Mouse (Mus musculus) stomach, embryonic 16.5 days (tissue): ENCODE data around the gene Kifc3. TPM values are rescaled to one million over a fixed set of nuclear protein-coding genes. Genes with fewer than 3 reads are reported as not detected.

ENCODE experiments used
- ATAC-seq: fragments of 200-750 bp; cut with Nextera tagmentation; 2 replicates; pipeline ENCODE4 v1.8.0; 2017; ENCODE audit warnings: moderate number of reproducible peaks, moderate TSS enrichment; ENCODE audit not compliant: insufficient read depth, low FRiP score
- H3K27ac ChIP-seq: fragments of 300-500 bp; sonication (generic); 2 replicates; pipeline ENCODE4 v1.5.1; 2014; ENCODE audit warnings: low read length
- H3K27me3 ChIP-seq: fragments of 300-500 bp; sonication (generic); 2 replicates; pipeline ENCODE4 v1.6.1; 2014; ENCODE audit warnings: low read length, control low read depth, mixed read lengths; ENCODE audit not compliant: control insufficient read depth, insufficient read depth
- H3K36me3 ChIP-seq: fragments of 300-500 bp; sonication (generic); 2 replicates; pipeline ENCODE4 v1.6.1; 2014; ENCODE audit warnings: low read length; ENCODE audit not compliant: control insufficient read depth, insufficient read depth
- H3K4me1 ChIP-seq: fragments of 300-500 bp; sonication (generic); 2 replicates; pipeline ENCODE4 v1.6.1; 2014; ENCODE audit warnings: low read length, control low read depth, mixed read lengths; ENCODE audit not compliant: control insufficient read depth, insufficient read depth
- H3K4me2 ChIP-seq: fragments of 300-500 bp; sonication (generic); 2 replicates; pipeline ENCODE4 v1.6.1; 2014; ENCODE audit warnings: low read depth, low read length, mixed read lengths
- H3K4me3 ChIP-seq: fragments of 300-500 bp; sonication (generic); replicated peaks from 2 replicates; pipeline ENCODE4 v1.5.1; 2014; ENCODE audit warnings: mild to moderate bottlenecking, low read length
- H3K9ac ChIP-seq: fragments of 300-500 bp; sonication (generic); 2 replicates; pipeline ENCODE4 v1.6.1; 2014; ENCODE audit warnings: low read length
- H3K9me3 ChIP-seq: fragments of 300-500 bp; sonication (generic); replicated peaks from 2 replicates; pipeline ENCODE4 v1.6.1; 2016; ENCODE audit warnings: low read length, control low read depth; ENCODE audit not compliant: control insufficient read depth
- WGBS: fragments of 180-500 bp; shearing (Covaris S2); extraction: QIAGEN DNeasy Blood & Tissue Kit; methylation state at CpG from one replicate; pipeline ENCODE4 v1.1.7; 2014; 5-methylcytosine and 5-hydroxymethylcytosine counted together
- polyA plus RNA-seq: library from polyadenylated mRNA; unstranded; fragments of >200 nt; fragmentation: Nextera tagmentation; extraction: Ambion mirVana; gene quantifications from 2 replicates; pipeline ENCODE4 v1.2.1, GENCODE M21; 2015

The Kifc3 gene
- polyA plus RNA-seq: 13.3 and 13.6 TPM in 2 replicates

- ATAC-seq: peak; percentile 63; the same call in 1 of the 2 replicates
- Histone ChIP-seq H3K9me3 (no peaks in the 10 kb centered on the region), H3K27ac (no peak within 1 kb of the TSS), H3K4me1 (no peaks in the 10 kb centered on the region), H3K27me3 (no peaks in the 10 kb centered on the region), H3K4me3 (no peak within 1 kb of the TSS), H3K9ac (0 out of 2 replicates have a peak within 1 kb of the TSS, but pooled peaks have one; percentile 17), H3K36me3 (no peaks in the 10 kb centered on the region), H3K4me2 (no peak within 1 kb of the TSS)
- 46% methylated on average over 14 of the region's 14 CpGs for WGBS
Measured at GRCm38 (mm10) chr8:95202649-95203275, at the start of gene Kifc3. Gene Kifc3 (minus strand): TSS chr8:95202812.

GRCm38 (mm10) chr8:95252056-95252455 is 49.4 kb upstream of the Kifc3 start:
- H3K27me3 ChIP-seq: no peaks in the 10 kb centered on the region
- WGBS: 64% methylated on average over 9 of the region's 9 CpGs
- H3K4me1 ChIP-seq: no peaks in the 10 kb centered on the region
- no peak for ATAC-seq
- no peaks in the 10 kb centered on the region for H3K9me3 ChIP-seq
- no peak overlapping the region for H3K4me3 ChIP-seq
- no peak overlapping the region for H3K9ac ChIP-seq
- no peak overlapping the region for H3K27ac ChIP-seq
- H3K4me2 ChIP-seq: no peak overlapping the region
- H3K36me3 ChIP-seq: no peaks in the 10 kb centered on the region

- Histone ChIP-seq H3K9ac (no peak overlapping the region), H3K9me3 (no peaks in the 10 kb centered on the region), H3K4me3 (no peak overlapping the region), H3K4me1 (no peaks in the 10 kb centered on the region; the same call in 1 of the 2 replicates), H3K27ac (no peak overlapping the region), H3K36me3 (no peaks in the 10 kb centered on the region), H3K27me3 (no peaks in the 10 kb centered on the region), H3K4me2 (no peak overlapping the region)
- ATAC-seq: no peak
- 52% methylated on average over 4 of the region's 4 CpGs for WGBS
Measured at GRCm38 (mm10) chr8:95249847-95250246, 47.2 kb upstream of the Kifc3 start.

- no peak for ATAC-seq
- Histone ChIP-seq H3K9me3 (no peaks in the 10 kb centered on the region), H3K4me1 (peaks cover 7% of the 10 kb centered on the region), H3K36me3 (no peaks in the 10 kb centered on the region), H3K4me3 (no peak overlapping the region), H3K27me3 (no peaks in the 10 kb centered on the region), H3K27ac (no peak overlapping the region), H3K9ac (no peak overlapping the region), H3K4me2 (no peak overlapping the region)
- WGBS: 75% methylated on average over 5 of the region's 5 CpGs
Measured at GRCm38 (mm10) chr8:95247277-95247676, 44.7 kb upstream of the Kifc3 start.

GRCm38 (mm10) chr8:95245180-95245579 is 42.6 kb upstream of the Kifc3 start:
- WGBS: 47% methylated on average over 5 of the region's 5 CpGs
- H3K9me3 ChIP-seq: no peaks in the 10 kb centered on the region
- ATAC-seq: peak; percentile 44; the same call in 1 of the 2 replicates
- H3K4me1 ChIP-seq: peaks cover 7% of the 10 kb centered on the region
- H3K4me2 ChIP-seq: no peak overlapping the region
- no peak overlapping the region for H3K4me3 ChIP-seq
- no peaks in the 10 kb centered on the region for H3K36me3 ChIP-seq
- no peaks in the 10 kb centered on the region for H3K27me3 ChIP-seq
- 0 out of 2 replicates have a peak overlapping the region, but pooled peaks have one; percentile 49 for H3K27ac ChIP-seq
- H3K9ac ChIP-seq: no peak overlapping the region

GRCm38 (mm10) chr8:95243853-95244252 is 41.2 kb upstream of the Kifc3 start:
- Histone ChIP-seq H3K4me2 (no peak overlapping the region), H3K9ac (peak overlapping the region; percentile 44; the same call in 1 of the 2 replicates), H3K4me1 (peaks cover 7% of the 10 kb centered on the region), H3K27ac (no peak overlapping the region), H3K4me3 (no peak overlapping the region), H3K27me3 (no peaks in the 10 kb centered on the region), H3K36me3 (no peaks in the 10 kb centered on the region), H3K9me3 (no peaks in the 10 kb centered on the region)
- WGBS: 66% methylated on average over 4 of the region's 4 CpGs
- ATAC-seq: no peak

GRCm38 (mm10) chr8:95242826-95243571 is 40.4 kb upstream of the Kifc3 start:
- H3K9me3 ChIP-seq: no peaks in the 10 kb centered on the region
- WGBS: 26% methylated on average over 12 of the region's 12 CpGs
- no peak overlapping the region for H3K27ac ChIP-seq
- H3K36me3 ChIP-seq: no peaks in the 10 kb centered on the region
- peaks cover 7% of the 10 kb centered on the region for H3K4me1 ChIP-seq
- no peaks in the 10 kb centered on the region for H3K27me3 ChIP-seq
- H3K9ac ChIP-seq: no peak overlapping the region
- no peak overlapping the region for H3K4me3 ChIP-seq
- ATAC-seq: no peak
- no peak overlapping the region for H3K4me2 ChIP-seq

- 84% methylated on average over 26 of the region's 26 CpGs for WGBS
- H3K4me2 ChIP-seq: no peak overlapping the region
- H3K4me3 ChIP-seq: no peak overlapping the region
- H3K27ac ChIP-seq: no peak overlapping the region
- peaks cover 7% of the 10 kb centered on the region for H3K4me1 ChIP-seq
- H3K36me3 ChIP-seq: no peaks in the 10 kb centered on the region
- ATAC-seq: no peak
- H3K9ac ChIP-seq: no peak overlapping the region
- H3K27me3 ChIP-seq: no peaks in the 10 kb centered on the region
- no peaks in the 10 kb centered on the region for H3K9me3 ChIP-seq
Measured at GRCm38 (mm10) chr8:95242099-95242825, 39.6 kb upstream of the Kifc3 start.

GRCm38 (mm10) chr8:95235683-95236082 is 33.1 kb upstream of the Kifc3 start:
- no peaks in the 10 kb centered on the region for H3K27me3 ChIP-seq
- no peaks in the 10 kb centered on the region for H3K36me3 ChIP-seq
- no peak for ATAC-seq

More at GRCm38 (mm10) chr8:95235683-95236082, 33.1 kb upstream of the Kifc3 start:
- H3K4me3 ChIP-seq: no peak overlapping the region
- WGBS: 4% methylated on average over 3 of the region's 3 CpGs
- no peaks in the 10 kb centered on the region for H3K4me1 ChIP-seq
- H3K27ac ChIP-seq: no peak overlapping the region
- H3K9me3 ChIP-seq: no peaks in the 10 kb centered on the region
- H3K4me2 ChIP-seq: no peak overlapping the region
- no peak overlapping the region for H3K9ac ChIP-seq
